Mouse (Mus musculus): ENCODE measurements at regions not wholly inside any gene's neighbourhood (a gene's known extent, or its start where the extent isn't known, plus 50 kb on each side); places are given as distances from the start of the nearest gene placed in this dataset.

DNA sequence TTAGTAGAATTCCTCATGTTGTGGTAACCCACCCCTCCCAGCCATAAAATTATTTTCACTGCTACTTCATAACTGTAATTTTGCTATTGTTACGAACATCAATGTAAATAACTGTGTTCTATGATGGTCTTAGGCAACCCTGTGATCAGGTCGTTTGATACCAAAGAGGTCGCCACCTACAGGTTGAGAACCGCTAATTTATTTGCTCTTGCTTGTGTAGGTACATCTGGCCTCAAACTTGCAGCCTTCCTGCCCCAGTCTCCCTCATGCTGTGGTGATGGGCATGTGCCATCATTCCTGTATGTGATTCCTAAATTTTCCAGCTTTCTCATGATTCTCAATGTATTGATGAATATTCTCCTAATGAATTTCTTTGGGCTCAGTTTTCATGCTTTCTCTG lies 282.4 kb downstream of the Stim2 start:
- H3K27ac ChIP-seq (ENCODE audit: low read length), result no peak overlapping the region
- H3K4me3 ChIP-seq (ENCODE audit: low read length), result no peak overlapping the region
- no peaks in the 10 kb centered on the region for H3K36me3 ChIP-seq (ENCODE audit: control insufficient read depth, insufficient read depth)
- no peaks in the 10 kb centered on the region for H3K9me3 ChIP-seq (replicated peaks; ENCODE audit: control insufficient read depth, low read length)
- WGBS, result 43% methylated on average over 4 of the region's 4 CpGs
- no peaks in the 10 kb centered on the region for H3K4me1 ChIP-seq (ENCODE audit: control insufficient read depth, insufficient read depth, low read length)
- H3K27me3 ChIP-seq (ENCODE audit: control insufficient read depth, insufficient read depth, low read length), result no peaks in the 10 kb centered on the region
- ATAC-seq (replicated peaks; ENCODE audit: extremely low read depth, insufficient read depth, low FRiP score), result no peak
- no peak overlapping the region for H3K4me2 ChIP-seq (ENCODE audit: low read depth, low read length)
- no peak overlapping the region for H3K9ac ChIP-seq (ENCODE audit: low read length)

DNA sequence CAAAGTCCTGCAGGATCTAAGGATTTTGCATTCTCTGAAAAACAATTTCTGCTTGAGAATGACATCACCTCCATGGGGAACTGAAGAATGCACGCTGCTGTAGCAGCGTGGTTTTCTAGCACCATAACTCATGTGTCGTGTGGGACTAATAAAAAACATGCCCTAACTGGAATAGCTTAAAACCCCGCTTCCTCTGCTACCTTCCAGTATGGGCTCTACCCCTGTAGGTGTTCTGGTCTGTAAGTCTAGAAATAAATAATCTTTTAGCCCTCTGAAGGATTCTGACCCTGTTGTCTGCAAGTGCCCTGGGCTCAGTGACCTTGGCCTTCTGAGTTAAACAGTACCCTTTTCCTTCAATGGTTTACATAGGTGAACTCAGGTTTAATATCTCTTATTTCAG lies 282.8 kb downstream of the Stim2 start:
- WGBS, result 68% methylated on average over 4 of the region's 4 CpGs

GRCm38 (mm10) chr5:54290372-54291080 lies 292.2 kb downstream of the Stim2 start:
- Histone ChIP-seq H3K4me3 (ENCODE audit: low read length) (no peak overlapping the region), H3K27me3 (ENCODE audit: control insufficient read depth, insufficient read depth, low read length) (no peaks in the 10 kb centered on the region), H3K9ac (ENCODE audit: low read length) (no peak overlapping the region), H3K4me1 (ENCODE audit: control insufficient read depth, insufficient read depth, low read length) (no peaks in the 10 kb centered on the region), H3K9me3 (replicated peaks; ENCODE audit: control insufficient read depth, low read length) (no peaks in the 10 kb centered on the region), H3K27ac (ENCODE audit: low read length) (no peak overlapping the region), H3K4me2 (ENCODE audit: low read depth, low read length) (no peak overlapping the region), H3K36me3 (ENCODE audit: control insufficient read depth, insufficient read depth) (no peaks in the 10 kb centered on the region)
- ATAC-seq (replicated peaks; ENCODE audit: extremely low read depth, insufficient read depth, low FRiP score), result no peak
- WGBS, result 25% methylated on average over 12 of the region's 12 CpGs

More for the DNA sequence above, 282.8 kb downstream of the Stim2 start:
- H3K4me1 ChIP-seq (ENCODE audit: control insufficient read depth, insufficient read depth, low read length), result no peaks in the 10 kb centered on the region
- no peak overlapping the region for H3K4me3 ChIP-seq (ENCODE audit: low read length)
- H3K27me3 ChIP-seq (ENCODE audit: control insufficient read depth, insufficient read depth, low read length), result no peaks in the 10 kb centered on the region
- H3K9me3 ChIP-seq (replicated peaks; ENCODE audit: control insufficient read depth, low read length), result no peaks in the 10 kb centered on the region
- H3K27ac ChIP-seq (ENCODE audit: low read length), result no peak overlapping the region
- no peak for ATAC-seq (replicated peaks; ENCODE audit: extremely low read depth, insufficient read depth, low FRiP score)
- H3K36me3 ChIP-seq (ENCODE audit: control insufficient read depth, insufficient read depth), result no peaks in the 10 kb centered on the region
- H3K9ac ChIP-seq (ENCODE audit: low read length), result no peak overlapping the region
- H3K4me2 ChIP-seq (ENCODE audit: low read depth, low read length), result no peak overlapping the region

GRCm38 (mm10) chr5:54291940-54292339 lies 293.6 kb downstream of the Stim2 start:
- no peaks in the 10 kb centered on the region for H3K4me1 ChIP-seq (ENCODE audit: control insufficient read depth, insufficient read depth, low read length)
- no peaks in the 10 kb centered on the region for H3K27me3 ChIP-seq (ENCODE audit: control insufficient read depth, insufficient read depth, low read length)
- 53% methylated on average over 5 of the region's 5 CpGs for WGBS
- no peak overlapping the region for H3K4me2 ChIP-seq (ENCODE audit: low read depth, low read length)
- H3K4me3 ChIP-seq (ENCODE audit: low read length), result no peak overlapping the region
- H3K27ac ChIP-seq (ENCODE audit: low read length), result no peak overlapping the region
- H3K9me3 ChIP-seq (replicated peaks; ENCODE audit: control insufficient read depth, low read length), result no peaks in the 10 kb centered on the region
- ATAC-seq (replicated peaks; ENCODE audit: extremely low read depth, insufficient read depth, low FRiP score), result no peak
- H3K9ac ChIP-seq (ENCODE audit: low read length), result no peak overlapping the region
- no peaks in the 10 kb centered on the region for H3K36me3 ChIP-seq (ENCODE audit: control insufficient read depth, insufficient read depth)

- no peak overlapping the region for H3K9ac ChIP-seq (ENCODE audit: low read length)
- no peak for ATAC-seq (replicated peaks; ENCODE audit: extremely low read depth, insufficient read depth, low FRiP score)
- H3K4me2 ChIP-seq (ENCODE audit: low read depth, low read length), result no peak overlapping the region
- H3K9me3 ChIP-seq (replicated peaks; ENCODE audit: control insufficient read depth, low read length), result no peaks in the 10 kb centered on the region
- no peak overlapping the region for H3K4me3 ChIP-seq (ENCODE audit: low read length)
- no peaks in the 10 kb centered on the region for H3K27me3 ChIP-seq (ENCODE audit: control insufficient read depth, insufficient read depth, low read length)
- no peaks in the 10 kb centered on the region for H3K4me1 ChIP-seq (ENCODE audit: control insufficient read depth, insufficient read depth, low read length)
- WGBS, result 84% methylated on average over 8 of the region's 8 CpGs
- no peaks in the 10 kb centered on the region for H3K36me3 ChIP-seq (ENCODE audit: control insufficient read depth, insufficient read depth)
- H3K27ac ChIP-seq (ENCODE audit: low read length), result no peak overlapping the region
Observed at GRCm38 (mm10) chr5:54313660-54314279, 315.5 kb downstream of the Stim2 start.

- H3K9me3 ChIP-seq (replicated peaks; ENCODE audit: control insufficient read depth, low read length), result no peaks in the 10 kb centered on the region
- no peaks in the 10 kb centered on the region for H3K27me3 ChIP-seq (ENCODE audit: control insufficient read depth, insufficient read depth, low read length)
- no peak overlapping the region for H3K9ac ChIP-seq (ENCODE audit: low read length)
- no peaks in the 10 kb centered on the region for H3K4me1 ChIP-seq (ENCODE audit: control insufficient read depth, insufficient read depth, low read length)
- no peak overlapping the region for H3K27ac ChIP-seq (ENCODE audit: low read length)
- no peak overlapping the region for H3K4me2 ChIP-seq (ENCODE audit: low read depth, low read length)
- H3K4me3 ChIP-seq (ENCODE audit: low read length), result no peak overlapping the region
- no peak for ATAC-seq (replicated peaks; ENCODE audit: extremely low read depth, insufficient read depth, low FRiP score)
- no peaks in the 10 kb centered on the region for H3K36me3 ChIP-seq (ENCODE audit: control insufficient read depth, insufficient read depth)
- WGBS, result 84% methylated on average over 2 of the region's 2 CpGs
Observed at GRCm38 (mm10) chr5:54330415-54330814, 332.1 kb downstream of the Stim2 start.

DNA sequence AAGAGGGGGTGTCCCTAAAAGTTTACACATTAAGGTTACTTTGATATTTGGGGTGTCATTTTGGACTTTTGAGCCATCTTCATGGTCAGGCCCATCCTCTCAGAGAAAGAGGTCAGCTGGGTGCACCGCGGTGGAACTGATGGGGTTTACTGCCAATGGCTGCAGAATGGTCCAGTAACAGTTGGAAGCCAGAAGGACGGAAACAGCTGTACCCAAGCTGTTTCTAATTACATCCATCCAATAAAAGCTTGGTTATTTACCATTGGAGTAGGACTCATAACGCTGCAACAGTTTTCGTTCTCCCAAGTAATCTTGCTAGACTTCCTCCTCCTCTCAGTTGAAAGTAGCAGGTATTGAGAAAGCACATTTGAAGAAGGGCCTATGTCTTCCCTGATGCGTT lies 344.7 kb downstream of the Stim2 start:
- no peak overlapping the region for H3K4me2 ChIP-seq (ENCODE audit: low read depth, low read length)
- no peak overlapping the region for H3K27ac ChIP-seq (ENCODE audit: low read length)
- H3K4me3 ChIP-seq (ENCODE audit: low read length), result no peak overlapping the region
- H3K36me3 ChIP-seq (ENCODE audit: control insufficient read depth, insufficient read depth), result no peaks in the 10 kb centered on the region
- no peaks in the 10 kb centered on the region for H3K4me1 ChIP-seq (ENCODE audit: control insufficient read depth, insufficient read depth, low read length)
- WGBS, result 79% methylated on average over 6 of the region's 6 CpGs
- H3K9me3 ChIP-seq (replicated peaks; ENCODE audit: control insufficient read depth, low read length), result no peaks in the 10 kb centered on the region
- no peak for ATAC-seq (replicated peaks; ENCODE audit: extremely low read depth, insufficient read depth, low FRiP score)
- H3K27me3 ChIP-seq (ENCODE audit: control insufficient read depth, insufficient read depth, low read length), result no peaks in the 10 kb centered on the region
- H3K9ac ChIP-seq (ENCODE audit: low read length), result no peak overlapping the region

GRCm38 (mm10) chr5:54343432-54343831 lies 345.1 kb downstream of the Stim2 start:
- Histone ChIP-seq H3K4me3 (ENCODE audit: low read length) (no peak overlapping the region), H3K36me3 (ENCODE audit: control insufficient read depth, insufficient read depth) (no peaks in the 10 kb centered on the region), H3K27me3 (ENCODE audit: control insufficient read depth, insufficient read depth, low read length) (no peaks in the 10 kb centered on the region), H3K9me3 (replicated peaks; ENCODE audit: control insufficient read depth, low read length) (no peaks in the 10 kb centered on the region), H3K4me2 (ENCODE audit: low read depth, low read length) (no peak overlapping the region), H3K27ac (ENCODE audit: low read length) (no peak overlapping the region), H3K4me1 (ENCODE audit: control insufficient read depth, insufficient read depth, low read length) (no peaks in the 10 kb centered on the region), H3K9ac (ENCODE audit: low read length) (no peak overlapping the region)
- no peak for ATAC-seq (replicated peaks; ENCODE audit: extremely low read depth, insufficient read depth, low FRiP score)
- 84% methylated on average over 3 of the region's 3 CpGs for WGBS

- Histone ChIP-seq H3K4me1 (ENCODE audit: control insufficient read depth, insufficient read depth, low read length) (no peaks in the 10 kb centered on the region; the same call in 1 of the 2 replicates), H3K4me3 (ENCODE audit: low read length) (no peak overlapping the region), H3K9ac (ENCODE audit: low read length) (no peak overlapping the region), H3K4me2 (ENCODE audit: low read depth, low read length) (no peak overlapping the region), H3K27ac (ENCODE audit: low read length) (peak overlapping the region; percentile 59), H3K9me3 (replicated peaks; ENCODE audit: control insufficient read depth, low read length) (no peaks in the 10 kb centered on the region), H3K36me3 (ENCODE audit: control insufficient read depth, insufficient read depth) (no peaks in the 10 kb centered on the region), H3K27me3 (ENCODE audit: control insufficient read depth, insufficient read depth, low read length) (no peaks in the 10 kb centered on the region)
- ATAC-seq (replicated peaks; ENCODE audit: extremely low read depth, insufficient read depth, low FRiP score), result peak; percentile 79
- WGBS, result 55% methylated on average over 8 of the region's 8 CpGs
Observed at GRCm38 (mm10) chr5:54348820-54349596, 350.7 kb downstream of the Stim2 start.

All from heart, embryonic 16.5 days (tissue).